Mouse (Mus musculus): ENCODE data around the gene Itgb2.
A peak's percentile ranks its signal among the peaks of the same experiment; 100 is the strongest.

Gene Itgb2

GRCm38 (mm10) chr10:77590812-77591211 is 60.8 kb downstream of the Itgb2 start:
- DNase-seq = peak; percentile 69

DNA sequence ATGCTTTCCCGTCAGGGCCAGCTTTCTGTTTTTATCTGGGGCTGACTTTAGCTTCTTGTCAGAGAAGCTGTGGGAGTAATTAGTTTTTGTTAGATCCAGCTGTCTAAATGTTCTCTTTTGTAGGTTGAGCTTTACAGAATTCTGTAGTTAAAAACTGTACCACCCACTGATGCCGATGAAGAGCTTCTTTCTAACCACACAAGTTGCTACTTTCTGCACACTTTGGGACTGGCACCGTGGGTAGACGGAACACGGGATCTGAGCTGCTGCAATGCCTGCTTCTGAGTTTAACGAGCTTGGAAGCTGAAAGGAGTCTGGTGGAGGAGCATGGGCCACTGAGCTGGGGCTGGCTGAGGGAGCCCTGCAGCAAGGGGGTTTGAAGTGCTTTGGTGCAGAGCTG is 61.5 kb downstream of the Itgb2 start:
- DNase-seq = no peak

DNA sequence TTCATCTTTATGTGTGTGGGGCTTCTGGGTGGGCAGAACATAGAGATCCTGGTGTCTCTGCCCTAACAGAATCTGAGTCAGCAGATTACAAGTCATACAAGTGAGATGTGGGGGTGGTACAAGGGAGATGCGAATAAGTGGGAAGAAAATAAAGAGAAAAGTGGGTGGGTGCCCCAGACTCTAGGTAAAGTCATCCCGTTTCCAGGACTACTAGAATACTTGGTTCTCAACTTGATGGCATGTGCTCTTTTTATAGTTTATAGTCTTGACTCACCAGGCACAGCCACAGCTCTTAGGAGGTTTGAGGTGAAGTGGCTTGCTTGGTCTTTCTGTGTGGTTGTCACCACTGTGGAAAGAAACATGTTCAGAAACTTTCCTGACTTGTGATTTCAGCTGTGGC is 66.0 kb downstream of the Itgb2 start:
- DNase-seq = no peak

GRCm38 (mm10) chr10:77603021-77603420 is 73.0 kb downstream of the Itgb2 start:
- no peak for DNase-seq

GRCm38 (mm10) chr10:77604111-77604510 is 74.1 kb downstream of the Itgb2 start:
- DNase-seq = no peak

DNA sequence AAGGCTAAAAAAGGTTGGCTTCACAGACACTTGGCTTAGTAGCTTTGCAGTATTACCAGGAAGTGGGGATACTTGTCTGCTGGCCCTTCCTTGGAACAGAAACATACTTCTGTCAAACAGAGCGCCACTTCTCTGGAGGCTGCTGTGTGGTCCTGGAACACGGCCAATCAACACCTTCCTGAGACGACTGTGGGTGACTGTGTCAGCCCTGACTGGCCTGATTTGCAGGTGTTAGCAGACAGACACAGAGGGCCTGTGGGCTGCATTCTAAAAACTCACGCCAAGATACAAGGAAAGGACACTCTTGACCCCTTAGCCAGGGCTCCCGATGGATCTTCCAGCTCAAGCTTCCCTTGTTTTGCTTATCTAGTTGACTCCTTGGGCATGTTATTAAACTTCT is 74.9 kb downstream of the Itgb2 start:
- no peak for DNase-seq

- peak; percentile 53 for DNase-seq
Observed at GRCm38 (mm10) chr10:77605368-77605767, 75.3 kb downstream of the Itgb2 start.

DNA sequence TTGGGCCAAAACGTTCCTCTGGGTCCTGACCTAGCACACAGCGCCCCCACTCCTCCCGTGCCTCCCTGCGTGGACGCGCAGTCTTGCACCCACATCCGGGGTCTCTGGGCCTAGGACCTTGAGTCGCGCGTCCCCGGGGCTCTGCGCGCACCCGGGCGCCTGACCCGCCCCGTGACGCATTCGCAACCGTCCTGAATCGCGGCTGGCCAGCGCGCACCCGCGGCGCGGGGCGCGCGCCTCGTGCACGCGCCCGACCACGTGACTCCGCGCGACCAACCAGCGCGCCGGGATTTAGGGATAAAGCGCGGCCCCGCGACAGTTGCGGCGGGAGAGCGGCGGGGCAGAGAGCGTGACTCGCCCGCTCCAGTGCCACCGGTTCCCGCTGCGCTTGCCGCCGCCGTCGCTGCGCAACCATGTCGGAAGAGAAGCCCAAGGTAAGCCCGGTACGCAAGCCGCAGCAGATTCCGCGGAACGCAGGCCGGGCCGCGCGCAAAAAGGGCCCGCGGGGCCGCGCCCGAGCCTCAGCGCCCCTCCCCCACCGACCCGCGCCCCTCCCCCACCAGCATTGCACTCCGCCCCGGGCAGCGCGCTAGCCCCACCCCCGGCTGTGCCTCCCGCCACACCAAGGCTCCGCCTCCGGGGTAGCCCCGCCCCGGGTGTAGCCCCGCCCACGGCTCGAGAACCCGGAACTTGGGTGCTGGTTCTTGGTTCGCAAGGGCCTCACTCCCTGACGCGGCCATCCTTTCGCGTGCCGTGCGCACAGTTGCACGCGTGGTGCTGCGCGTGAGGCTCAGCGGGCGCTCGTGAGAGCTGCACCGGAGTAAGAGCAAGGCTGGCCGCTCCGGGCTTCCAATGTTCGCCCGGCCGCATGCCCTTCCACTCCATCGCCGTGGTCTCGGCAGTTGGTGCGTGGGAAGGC is 76.1 kb downstream of the Itgb2 start, which contains the start of the genes Sumo3 and Gm49325:
TSS of gene Sumo3 (plus strand) at position 190 of the 919 bp plus-strand sequence.
TSS of gene Gm49325 (plus strand) at position 290 of the 919 bp plus-strand sequence.
- peak; percentile 98 for DNase-seq

DNA sequence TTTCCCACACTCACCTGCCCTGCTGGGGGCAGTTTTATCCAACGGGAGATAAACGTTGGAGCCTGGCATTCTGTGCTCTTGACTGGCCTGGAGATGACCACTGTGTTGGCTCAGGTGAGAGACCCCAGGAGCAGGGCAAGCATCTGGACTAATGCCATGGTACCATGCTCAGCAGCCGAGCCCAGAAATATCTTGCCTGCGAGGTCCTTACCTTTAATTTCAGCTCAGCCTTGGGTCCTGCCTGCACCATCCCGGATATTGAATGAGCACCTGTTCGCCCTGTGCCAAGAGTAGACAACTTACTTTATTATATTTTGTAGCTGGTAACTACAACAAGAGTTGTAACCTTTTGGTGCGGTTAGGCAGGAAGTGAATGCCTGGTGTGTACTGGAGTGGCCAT is 76.8 kb downstream of the Itgb2 start:
- no peak for DNase-seq

GRCm38 (mm10) chr10:77607441-77607840 is 77.4 kb downstream of the Itgb2 start:
- DNase-seq = peak; percentile 50

- DNase-seq = no peak
Observed at GRCm38 (mm10) chr10:77608589-77608988, 78.5 kb downstream of the Itgb2 start.

DNA sequence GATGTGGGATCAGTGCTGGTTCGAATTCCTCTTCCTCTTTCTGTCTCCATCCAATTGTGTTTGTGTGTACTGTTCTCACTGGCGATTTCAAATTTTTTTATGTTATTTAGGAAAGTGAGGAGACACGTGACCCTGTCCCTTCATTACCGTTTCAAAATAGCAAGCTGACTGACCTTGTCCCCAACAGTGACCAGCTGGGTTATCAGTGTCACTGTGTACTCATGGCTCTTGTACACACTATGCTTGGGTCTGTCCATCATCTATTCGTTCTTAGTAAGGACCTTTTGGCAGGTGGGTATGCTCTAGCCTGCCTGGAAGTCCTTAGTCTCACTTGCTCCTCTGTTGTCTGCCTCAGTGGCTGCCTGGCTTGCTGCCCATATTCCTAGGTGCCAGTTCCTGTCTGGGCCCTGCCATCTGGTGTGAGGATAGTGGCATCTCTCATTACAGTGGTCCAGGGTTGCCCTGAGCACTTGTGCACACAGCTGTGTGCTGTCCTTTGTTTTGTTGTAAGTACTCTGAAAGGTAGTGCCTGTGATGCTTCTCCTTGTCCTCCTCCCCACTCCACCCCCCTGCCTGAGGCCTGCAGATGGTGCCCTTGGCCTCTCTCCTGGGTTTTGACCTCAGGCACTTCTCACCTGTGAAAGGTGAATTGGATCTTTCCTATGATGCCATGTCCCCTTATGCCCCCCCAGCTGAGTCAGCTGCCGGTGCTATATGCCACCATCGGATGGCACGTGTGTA is 80.3 kb downstream of the Itgb2 start:
- DNase-seq = no peak

DNA sequence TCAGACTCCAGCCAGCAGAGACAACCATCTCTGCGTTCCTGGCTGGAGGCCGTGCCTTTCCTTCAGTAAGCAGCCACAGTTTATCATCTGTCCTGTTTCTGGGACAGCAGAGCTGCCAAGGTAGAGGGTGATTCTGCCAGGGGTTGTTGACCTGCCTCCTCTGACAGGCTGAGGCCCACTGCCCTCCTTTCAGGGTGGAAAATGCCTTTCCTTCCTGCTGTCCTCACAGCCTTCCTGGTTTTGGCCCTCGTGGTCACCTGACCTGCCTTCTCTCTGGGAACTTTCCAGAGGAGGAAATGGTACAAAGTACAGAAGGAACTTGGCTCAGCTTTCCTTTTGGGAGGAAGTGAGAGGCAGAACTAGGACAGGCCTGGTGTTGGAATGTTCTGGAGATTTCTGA is 83.4 kb downstream of the Itgb2 start:
- DNase-seq = peak; percentile 94

Measured in kidney, adult 9 months (tissue).